Mouse (Mus musculus) embryonic fibroblast, embryonic 13.5 days (primary cell): ENCODE results near the gene Srrd.

ENCODE experiments used
- CTCF ChIP-seq: IDR thresholded peaks from 2 replicates; pipeline ENCODE4 v1.5.1; 2011; ENCODE audit warnings: mild to moderate bottlenecking, control low read depth, low read length, moderate library complexity, borderline replicate concordance; ENCODE audit not compliant: insufficient read depth
- POLR2A ChIP-seq: IDR thresholded peaks from 2 replicates; pipeline ENCODE4 v1.6.1; 2011; ENCODE audit warnings: low read depth, mild to moderate bottlenecking, control low read depth, low read length, moderate library complexity

GRCm38 (mm10) chr5:112301694-112302093, 41.1 kb downstream of the Srrd start:
- no peak for TF ChIP-seq CTCF
- no peak for TF ChIP-seq POLR2A
